Mouse (Mus musculus): ENCODE data around the gene Ssrp1.

GRCm38 (mm10) chr2:85046222-85046621 lies 9.2 kb downstream of the Ssrp1 start:
- TF ChIP-seq CTCF (IDR thresholded peaks at IDR 0.05; ENCODE audit: low read depth, low read length) = no peak
- no peak for TF ChIP-seq POLR2A (IDR thresholded peaks at IDR 0.05; ENCODE audit: extremely low read depth, insufficient read depth, low read length)
